Mouse (Mus musculus): Measurements from ENCODE around the gene Ldah. TPM values are rescaled to one million over a fixed set of nuclear protein-coding genes. Genes with fewer than 3 reads are reported as not detected.

Gene Ldah
- polyA plus RNA-seq, 1 experiment from 2014 or later = 42.8 TPM

Other genes with a start within 250 kb of the Ldah start
- gene Apob, start 230.5 kb upstream of the Ldah start, polyA plus RNA-seq (2016; fragmentation: Nextera tagmentation; extraction: Ambion mirVana) = 64.5 and 69.2 TPM in 2 replicates
- gene Gdf7, start 93.8 kb downstream of the Ldah start, polyA plus RNA-seq (2016; fragmentation: Nextera tagmentation; extraction: Ambion mirVana) = not detected in 2 replicates
- 5.4 and 6.1 TPM in 2 replicates for gene Hs1bp3, start 105.3 kb downstream of the Ldah start, polyA plus RNA-seq (2016; fragmentation: Nextera tagmentation; extraction: Ambion mirVana)